Mouse (Mus musculus): ENCODE data around the gene 2410015M20Rik.
A peak's percentile ranks its signal among the peaks of the same experiment; 100 is the strongest.
"Not testable (repeated sequence)": the region's sequence is repeated elsewhere in the genome, so short reads cannot be mapped to it uniquely, and the experiment has no call there.

The 2410015M20Rik gene

DNA sequence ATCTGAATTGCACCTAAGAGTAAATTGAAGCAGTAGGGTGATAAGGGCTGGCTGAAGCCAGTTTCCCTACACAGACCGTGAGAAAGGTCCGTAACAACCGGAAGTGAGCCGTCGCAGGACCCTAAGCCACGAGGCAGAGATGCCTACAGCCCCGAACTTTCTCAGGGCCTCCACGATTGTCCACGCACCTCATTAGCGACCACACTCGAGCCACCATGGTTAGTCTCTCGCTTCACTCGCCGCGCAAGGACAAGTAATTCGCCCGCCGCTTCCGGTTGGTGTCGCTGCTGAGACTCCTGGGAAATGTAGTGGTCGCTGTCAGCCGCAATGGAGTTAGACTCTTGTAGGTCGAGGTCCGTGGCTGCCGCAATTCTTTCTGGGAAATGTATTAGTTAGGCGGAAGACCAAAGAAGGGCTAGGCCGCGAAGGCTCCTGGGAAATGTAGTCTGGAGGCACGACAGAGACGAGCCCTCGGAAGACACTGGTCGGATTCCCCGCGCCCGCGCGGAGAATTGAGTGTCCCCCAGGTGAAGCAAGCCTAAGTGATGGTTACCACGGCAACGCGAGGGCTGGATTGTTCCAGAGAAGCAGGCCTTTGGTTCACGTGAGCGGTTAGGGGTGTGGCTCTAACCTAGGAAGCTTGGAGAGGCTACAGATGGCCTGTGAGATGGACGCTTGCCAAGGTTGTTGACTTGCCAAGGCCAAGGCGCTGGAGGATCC is at the start of gene 2410015M20Rik:
Gene 2410015M20Rik, minus strand, starts transcription at position 320 of the 720 bp plus-strand sequence.
- peak; percentile 94 for DNase-seq (ENCODE audit: extremely low spot score, low read depth, low spot score)

DNA sequence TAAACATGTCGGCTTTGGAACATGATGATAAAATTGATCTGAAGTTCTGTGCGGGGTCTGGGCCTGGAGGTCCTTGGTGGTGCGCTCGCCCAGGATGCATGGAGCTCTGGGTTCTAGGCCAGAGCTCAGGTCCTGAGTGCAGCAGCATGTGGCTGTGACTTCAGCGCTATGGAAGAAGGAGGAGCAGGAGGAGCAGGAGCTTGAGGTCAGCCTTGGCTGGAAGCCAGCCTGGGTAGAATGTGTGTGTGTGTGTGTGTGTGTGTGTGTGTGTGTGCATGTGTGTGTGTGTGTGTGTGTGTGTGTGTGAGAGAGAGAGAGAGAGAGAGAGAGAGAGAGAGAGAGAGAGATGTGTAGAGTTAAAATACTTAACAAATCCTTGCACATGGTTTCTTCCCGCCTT is 46.6 kb upstream of the 2410015M20Rik start:
- no peak for DNase-seq (ENCODE audit: extremely low spot score, low read depth, low spot score)

DNA sequence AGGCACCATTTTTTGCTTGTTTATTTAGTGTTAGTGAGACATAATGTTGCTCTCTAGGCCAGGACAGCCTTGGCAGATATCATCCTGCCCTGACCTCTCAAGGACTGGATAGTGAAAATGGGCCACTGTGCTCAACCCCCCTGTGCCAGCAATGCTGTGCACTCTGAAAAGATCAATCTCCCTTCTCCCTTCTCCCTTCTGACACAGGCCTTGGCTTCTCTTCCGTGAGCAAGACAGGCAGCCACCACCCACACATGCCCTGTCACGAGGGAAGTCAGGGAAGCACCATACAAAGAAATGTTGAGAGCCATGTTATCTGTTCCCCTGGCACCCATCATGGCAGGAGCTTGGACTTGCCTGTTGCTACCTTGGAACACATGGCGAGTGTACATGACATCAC is 45.7 kb upstream of the 2410015M20Rik start:
- DNase-seq (ENCODE audit: extremely low spot score, low read depth, low spot score) = no peak

DNA sequence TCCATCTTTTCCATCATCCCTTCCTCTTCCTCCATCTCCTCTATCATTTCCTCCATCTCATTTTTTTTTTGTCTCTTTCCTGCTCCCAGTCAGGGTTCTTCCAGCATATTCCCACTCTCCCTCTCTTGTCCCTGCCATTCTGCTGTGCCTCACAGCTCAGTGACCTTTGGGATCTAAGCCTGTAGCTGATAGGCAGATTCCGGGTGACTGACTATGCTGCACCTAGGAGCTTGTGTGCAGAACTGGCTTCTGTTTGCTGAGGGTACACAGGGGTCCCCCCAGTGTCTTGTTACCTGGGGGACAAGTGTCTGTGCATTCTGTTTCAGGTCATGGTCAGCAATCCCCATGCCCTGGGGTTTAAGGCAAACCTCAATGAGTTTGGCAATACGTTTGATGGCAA is 45.2 kb upstream of the 2410015M20Rik start:
- no peak for DNase-seq (ENCODE audit: extremely low spot score, low read depth, low spot score)

DNA sequence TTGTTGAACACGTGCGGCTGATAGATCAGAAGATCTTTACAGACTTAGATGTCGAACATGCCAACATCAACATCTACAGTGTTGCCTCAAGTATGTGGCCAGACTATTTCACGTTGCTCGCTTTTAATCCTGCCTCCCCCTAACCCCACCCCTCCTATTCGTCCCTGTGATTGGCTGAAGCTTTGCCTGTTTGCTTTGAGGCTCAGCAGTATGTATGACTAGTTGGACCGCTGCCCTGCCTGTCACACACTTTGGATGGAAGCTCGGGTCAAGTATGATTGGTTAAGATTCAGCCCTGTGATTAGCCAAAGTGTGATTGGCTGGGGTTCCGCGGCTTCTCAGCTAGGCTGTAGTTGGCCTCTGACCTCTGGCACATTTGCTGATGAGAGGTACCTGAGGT is 42.2 kb upstream of the 2410015M20Rik start:
- no peak for DNase-seq (ENCODE audit: extremely low spot score, low read depth, low spot score)

DNA sequence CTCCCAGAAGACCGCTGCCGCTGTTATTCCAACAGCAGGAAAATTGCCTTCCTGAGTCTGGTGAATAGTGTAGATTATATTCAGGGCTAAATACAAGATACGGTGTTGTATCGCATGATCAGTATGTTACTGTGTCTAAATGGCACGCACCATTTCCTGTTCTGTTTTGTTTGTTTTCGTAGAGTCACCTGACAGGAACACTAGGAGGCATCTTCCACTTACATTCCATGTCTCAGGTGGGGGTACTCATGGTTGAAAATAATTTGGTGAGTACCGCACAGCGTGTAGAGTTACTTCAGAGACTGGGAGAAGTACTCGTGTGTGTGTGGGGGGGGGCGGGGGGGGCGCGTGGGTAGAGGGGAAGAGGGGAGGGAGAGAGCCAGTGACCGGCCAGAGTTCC is 38.0 kb upstream of the 2410015M20Rik start:
- DNase-seq (ENCODE audit: extremely low spot score, low read depth, low spot score) = no peak

DNA sequence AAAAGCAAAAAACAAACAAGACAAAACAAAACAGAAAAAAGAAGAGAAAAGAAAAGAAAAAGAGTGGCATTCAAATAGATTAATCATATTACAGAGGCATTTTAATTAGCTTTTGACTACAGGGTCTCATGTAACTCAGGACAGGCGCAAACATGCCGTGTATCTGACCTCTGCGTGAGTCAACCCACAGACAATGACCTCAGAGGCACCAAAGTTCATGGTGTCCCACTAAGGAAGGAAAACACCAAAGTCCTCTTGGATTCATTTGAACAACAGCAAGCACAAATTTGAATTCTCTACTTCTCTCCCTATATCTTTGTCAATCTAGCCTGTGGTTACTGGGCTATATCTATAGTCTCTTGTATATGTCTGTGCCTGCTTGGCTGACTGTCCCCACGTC is 33.7 kb upstream of the 2410015M20Rik start:
- no peak for DNase-seq (ENCODE audit: extremely low spot score, low read depth, low spot score)

DNA sequence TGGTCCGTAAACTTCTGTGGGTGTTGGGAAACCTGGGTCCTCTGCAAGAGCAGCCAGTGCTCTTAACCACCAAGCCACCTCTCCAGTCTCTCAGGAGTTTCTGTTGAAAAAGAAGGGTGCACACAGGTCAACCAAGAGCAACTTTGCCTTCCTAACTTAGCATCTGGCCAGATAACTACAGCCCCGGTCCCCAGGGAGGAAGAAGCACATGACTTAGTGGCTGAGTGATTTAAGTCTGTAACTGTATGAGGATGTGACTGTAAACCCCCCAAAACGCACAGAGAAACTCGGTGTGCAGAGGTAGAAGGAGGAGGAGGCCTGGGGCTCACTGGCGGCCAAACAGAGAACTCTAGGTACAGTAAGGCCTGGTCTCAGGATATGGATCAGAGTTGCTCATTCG is 24.5 kb upstream of the 2410015M20Rik start:
- no peak for DNase-seq (ENCODE audit: extremely low spot score, low read depth, low spot score)

DNA sequence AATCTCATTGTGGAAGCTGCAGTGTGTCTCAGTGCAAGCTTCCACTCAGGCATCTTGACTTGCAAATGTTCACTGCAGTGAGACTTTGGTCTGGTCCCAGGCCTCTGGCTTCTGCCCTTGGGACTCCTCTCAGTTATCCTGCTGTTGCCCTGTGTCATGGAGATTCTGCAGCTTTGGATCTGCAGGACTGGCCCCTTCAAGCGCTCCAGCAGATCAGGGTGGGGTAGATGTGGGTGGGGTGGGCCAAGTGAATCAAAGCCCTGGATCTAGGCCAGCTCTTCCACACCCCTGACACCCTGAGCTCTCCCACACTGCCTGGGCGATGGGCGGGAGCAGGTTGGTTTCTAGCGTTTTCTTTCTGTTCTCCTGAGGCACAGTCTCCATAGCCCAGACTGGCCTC is 22.2 kb upstream of the 2410015M20Rik start:
- DNase-seq (ENCODE audit: extremely low spot score, low read depth, low spot score) = no peak

DNA sequence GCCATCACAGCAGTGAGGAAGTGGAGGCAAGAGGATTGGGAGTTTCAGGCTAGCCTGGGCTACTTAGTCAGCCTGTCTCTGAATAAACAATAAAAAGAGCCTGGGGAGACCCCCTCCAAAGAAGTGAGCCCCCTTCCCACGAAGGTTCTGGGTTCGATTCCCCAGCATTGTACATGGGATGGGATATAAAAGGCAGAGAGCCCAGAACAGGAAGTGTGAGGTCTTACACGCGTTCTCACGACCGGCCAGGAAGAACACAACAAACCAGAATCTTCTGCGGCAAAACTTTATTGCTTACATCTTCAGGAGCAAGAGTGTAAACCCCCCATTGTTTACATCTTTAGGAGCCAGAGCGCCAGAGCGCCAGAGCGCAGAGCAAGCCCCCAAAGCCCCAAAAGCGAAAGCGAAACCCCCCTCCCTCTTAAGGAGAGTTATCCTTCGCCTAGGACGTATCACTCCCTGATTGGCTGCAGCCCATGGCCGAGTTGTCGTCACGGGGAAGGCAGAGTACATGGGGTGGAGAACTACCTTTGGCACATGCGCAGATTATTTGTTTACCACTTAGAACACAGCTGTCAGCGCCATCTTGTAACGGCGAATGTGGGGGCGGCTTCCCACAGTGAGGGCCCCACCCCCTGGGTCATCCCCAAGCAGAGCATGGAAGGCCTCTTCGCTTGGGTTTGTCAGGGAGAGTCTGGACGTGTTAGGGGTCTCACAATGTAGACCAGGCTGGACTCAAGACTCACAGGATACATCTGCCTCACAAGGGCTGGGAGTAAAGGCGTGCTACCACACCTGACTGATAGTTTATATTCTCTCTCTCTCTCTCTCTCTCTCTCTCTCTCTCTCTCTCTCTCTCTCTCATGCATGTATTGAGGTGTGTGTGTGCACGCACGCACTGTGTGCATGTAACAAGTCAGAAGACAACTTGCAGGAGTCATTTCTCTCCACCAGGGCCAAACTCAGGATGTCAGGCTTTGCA is 20.5 kb upstream of the 2410015M20Rik start:
- DNase-seq (ENCODE audit: extremely low spot score, low read depth, low spot score) = not testable (repeated sequence)

DNA sequence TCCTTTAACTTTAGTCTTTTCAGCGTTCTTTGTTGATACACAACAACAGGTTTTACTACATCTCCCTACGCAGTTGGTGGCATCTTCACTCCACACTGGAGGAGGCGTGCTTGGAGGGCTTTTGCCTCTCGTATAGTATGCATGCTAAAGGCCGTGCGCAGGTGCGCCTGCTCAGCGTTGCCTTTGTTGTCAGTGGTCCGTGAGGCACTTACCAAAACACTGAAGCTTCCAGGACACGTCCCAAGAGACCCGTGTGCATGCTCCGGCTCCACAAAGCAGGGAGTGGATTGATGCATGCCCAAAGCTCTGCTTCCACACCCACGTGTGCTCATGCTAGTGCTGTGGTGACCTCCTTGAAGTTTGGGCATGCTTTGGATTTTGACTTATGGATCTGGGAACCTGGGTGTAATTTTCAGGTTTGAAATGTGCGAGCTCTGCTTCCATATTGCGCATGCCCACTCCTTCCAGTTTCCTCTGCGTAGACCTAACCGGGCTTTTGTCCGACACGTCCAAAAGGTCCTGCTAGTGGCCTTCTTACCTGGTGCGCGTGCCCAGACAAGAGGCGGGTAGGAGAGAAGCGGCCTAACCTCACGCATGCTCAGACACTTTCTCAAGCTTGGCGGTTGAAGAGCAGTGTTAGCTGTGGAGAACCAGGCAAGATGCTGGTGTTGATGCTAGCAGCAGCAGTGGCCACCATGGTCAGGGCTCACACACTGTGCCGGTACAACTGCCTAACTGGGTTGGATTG is 18.1 kb upstream of the 2410015M20Rik start, which contains the start of gene Catsperd:
Gene Catsperd, plus strand, starts transcription at position 614 of the 748 bp plus-strand sequence.
- DNase-seq (ENCODE audit: extremely low spot score, low read depth, low spot score) = no peak

DNA sequence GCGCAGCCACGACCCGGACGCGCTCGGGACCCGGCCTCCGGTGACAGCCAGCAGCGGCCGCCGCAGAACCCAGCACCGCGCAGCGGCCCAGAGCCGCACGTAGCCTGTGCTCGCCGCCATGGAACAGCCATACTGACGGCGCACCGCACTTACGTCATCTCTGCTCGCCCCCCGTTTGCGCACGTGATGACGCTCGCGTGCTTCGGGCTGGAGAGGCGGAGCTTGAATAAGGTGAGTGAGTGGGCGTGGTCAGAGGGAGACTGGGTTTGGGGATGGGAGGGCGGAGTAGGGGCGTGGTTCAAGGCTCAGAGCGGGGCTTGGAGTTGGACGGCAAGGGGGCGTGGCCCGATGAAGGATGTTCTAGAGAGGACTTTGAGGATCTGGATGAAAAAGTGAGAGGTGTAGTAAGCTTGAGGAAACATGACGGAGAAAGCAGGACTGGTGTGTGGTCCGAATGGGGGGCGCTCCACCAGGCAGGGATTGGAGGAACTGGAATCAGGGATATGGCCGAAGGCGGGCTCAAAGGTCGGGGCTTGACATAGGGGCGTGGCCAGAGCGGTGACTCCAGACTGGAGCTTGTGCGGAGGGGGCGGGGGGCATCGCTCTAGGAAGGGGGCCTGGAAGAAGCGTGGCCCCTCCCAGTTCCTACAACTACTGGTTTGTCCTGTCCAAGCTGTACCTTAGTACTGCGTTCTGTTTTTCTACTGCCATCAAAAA is 17.3 kb upstream of the 2410015M20Rik start, which contains the start of gene Lonp1:
Gene Lonp1, minus strand, starts transcription at position 134 of the 717 bp plus-strand sequence.
- DNase-seq (ENCODE audit: extremely low spot score, low read depth, low spot score) = peak; percentile 98

DNA sequence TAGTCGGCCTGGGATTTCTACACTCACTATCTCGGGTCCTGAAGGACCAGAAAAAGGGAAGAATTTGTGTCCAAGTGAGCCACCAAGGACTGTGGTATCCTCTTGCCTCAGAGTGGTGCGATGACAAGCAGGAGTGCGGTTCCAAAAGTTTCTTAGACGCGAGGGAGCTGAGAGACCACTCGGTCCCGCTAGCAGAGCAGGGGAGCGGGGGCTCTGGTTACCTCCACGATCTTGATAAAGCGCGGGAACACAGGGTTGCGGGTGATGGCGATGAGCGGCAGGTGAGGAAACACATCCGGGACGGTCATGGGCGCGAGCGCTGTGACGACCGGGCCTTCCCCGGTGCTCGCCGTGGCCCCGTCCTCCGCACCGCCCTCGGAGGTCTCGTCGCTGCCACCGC is 16.7 kb upstream of the 2410015M20Rik start:
- no peak for DNase-seq (ENCODE audit: extremely low spot score, low read depth, low spot score)

DNA sequence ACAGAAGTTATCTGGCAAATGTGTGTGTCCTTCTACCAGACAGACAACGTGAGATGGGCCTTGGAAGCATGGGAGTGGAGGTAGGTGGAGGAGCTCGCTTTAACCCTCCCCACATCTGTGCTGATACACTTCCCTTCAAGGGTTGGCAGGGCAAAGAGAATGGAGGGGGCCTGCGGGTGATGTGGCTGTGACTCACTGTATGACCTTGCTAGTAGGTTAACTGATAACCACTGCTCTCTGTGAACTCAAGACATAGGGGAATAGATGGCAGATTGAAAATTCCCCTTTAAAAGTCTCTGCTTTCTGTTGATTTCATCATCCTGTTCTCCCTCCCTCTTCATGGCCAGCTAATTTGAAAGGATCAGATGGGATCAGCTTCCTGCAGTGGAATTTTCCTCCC is 15.9 kb upstream of the 2410015M20Rik start:
- no peak for DNase-seq (ENCODE audit: extremely low spot score, low read depth, low spot score)

DNA sequence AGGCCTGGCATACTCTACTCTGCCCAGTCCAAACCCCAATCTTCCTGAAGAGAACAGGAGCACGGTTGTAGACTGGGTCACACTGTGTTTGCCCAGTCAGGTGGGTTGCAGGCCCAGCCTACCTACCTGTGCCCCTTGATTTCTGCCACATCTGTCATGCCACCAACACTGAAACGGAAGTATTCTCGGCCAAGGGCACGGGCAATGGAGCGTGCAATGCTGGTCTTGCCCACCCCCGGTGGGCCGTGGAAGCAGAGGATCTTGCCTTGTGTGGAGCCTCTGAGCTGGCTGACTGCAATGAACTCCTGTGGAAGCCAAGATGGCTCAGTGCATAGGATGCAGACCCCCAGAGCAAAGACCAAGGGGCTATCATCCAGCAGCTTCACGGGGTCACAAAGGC is 8.1 kb upstream of the 2410015M20Rik start:
- no peak for DNase-seq (ENCODE audit: extremely low spot score, low read depth, low spot score)

DNA sequence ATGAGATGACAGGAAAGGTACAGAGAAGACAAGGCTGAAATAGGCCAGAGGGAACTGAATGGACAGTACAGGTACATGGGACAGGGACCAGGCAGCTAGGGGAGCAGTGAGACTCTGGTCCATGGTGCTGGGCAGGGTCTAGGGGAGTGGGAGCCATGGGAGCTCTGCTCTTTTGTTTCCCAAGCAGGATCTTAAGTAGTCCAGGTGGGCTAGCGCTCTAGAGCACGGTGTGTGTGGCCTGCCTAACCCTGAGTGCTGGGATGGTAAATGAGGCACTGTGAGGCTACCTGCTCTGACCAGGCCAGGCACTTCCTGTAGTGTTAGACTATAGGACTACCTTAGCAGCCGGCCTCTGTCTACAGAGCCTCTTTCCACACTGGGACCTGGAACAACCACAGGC is 7.2 kb upstream of the 2410015M20Rik start:
- no peak for DNase-seq (ENCODE audit: extremely low spot score, low read depth, low spot score)

DNA sequence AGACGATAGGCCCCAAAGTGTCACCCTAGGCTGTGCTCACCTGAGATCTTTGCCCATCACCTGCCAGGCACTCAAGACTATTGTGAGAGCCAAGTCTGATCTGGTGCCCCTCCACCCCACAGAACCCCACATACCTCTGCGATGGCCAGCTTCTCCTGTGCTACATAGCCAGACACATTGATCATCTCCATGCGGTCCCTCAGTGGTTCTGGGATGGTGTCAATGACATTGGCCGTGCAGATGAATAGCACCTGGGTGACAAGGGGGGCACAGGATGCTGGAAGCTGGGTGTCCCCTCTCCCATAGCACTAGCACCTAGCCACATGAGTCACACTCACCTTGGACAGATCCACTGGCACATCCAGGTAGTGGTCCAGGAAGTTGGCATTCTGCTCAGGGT is 6.2 kb upstream of the 2410015M20Rik start:
- DNase-seq (ENCODE audit: extremely low spot score, low read depth, low spot score) = no peak

DNA sequence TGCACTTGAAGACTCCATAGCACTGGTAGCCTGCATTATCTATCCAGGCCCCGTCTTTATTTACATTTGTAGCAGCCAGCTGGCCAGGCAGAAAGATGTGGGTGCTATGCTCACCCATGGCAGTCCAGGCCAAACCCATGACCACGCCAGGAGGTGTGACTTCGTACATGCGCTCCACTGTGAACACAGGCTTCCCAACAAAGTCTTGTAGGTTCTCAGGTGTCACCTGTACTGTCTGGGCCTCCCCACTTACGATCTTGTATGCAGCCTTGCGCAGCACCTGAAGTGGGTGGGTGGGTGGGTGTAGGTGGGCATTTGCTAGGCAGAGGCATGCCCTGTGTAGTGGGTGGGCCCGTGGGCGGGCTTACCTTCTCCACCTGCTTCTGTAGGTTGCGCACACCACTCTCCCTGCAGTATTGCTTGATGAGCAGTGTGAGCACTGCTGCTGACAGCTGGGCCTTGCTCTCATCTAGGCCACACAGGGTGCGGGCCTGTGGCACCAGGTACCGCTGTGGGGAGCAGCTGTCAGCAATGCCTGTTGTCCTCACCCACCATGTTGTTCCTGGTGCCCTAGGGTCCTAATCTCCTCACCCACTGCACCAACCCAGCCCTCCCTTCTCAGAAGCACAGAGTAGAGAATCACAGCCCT is 5.7 kb upstream of the 2410015M20Rik start:
- no peak for DNase-seq (ENCODE audit: extremely low spot score, low read depth, low spot score)

DNA sequence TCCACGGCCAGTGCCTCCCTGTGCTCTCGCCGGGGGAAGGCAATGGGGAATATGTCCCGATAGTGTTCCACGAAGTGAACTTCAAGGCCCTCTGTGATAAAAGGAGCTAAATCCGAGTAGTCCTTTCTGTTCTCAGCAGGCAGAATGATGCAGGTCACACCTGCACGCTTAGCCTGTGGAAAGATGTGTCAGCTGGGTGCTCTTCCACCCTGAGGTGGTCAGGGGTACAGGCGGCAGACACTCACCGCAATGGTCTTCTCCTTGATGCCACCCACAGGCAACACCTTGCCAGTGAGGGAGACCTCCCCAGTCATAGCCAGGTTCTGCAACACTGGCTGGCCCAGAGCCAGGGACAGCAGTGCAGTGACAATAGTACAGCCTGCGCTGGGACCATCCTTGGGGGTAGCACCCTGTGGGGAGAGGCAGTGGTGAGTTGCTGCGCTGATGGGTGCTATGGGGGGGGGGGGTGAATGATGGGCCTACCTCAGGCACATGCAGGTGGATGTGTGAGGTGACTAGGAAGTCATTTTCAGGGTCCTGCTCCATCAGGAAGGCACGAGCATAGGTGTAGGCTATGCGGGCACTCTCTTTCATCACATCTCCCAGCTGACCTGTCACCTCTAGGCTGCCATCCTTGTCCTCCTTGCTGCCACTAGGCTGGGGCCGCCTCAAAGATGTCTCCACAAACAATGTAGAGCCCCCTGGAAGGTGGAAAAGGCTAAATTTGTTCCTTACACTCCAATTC is 5.0 kb upstream of the 2410015M20Rik start:
- DNase-seq (ENCODE audit: extremely low spot score, low read depth, low spot score) = no peak
